Mouse (Mus musculus): ENCODE data around the gene Golm1.

DNA sequence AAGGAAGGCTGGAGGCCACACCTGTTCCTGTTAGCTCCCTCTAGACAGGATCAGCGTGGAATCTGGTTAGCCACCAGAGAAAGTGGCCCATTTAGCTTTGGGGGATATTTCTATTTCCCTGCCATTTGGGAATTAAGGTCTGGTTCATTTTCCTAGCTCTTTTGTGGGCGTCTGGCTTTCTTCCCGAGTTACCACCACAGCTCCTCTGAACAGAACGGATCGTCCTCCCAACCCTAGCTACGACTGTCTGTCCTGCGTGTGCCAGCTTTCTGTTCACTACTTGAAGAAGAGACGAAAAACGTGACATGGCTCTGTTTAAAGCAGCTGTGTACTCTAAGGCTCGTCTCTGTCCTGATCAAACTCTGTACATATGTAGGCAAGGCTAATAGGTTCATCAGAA, 5.7 kb downstream of the Golm1 start:
- TF ChIP-seq CTCF (IDR thresholded peaks at IDR 0.05; ENCODE audit: low read depth): no peak
- no peak for TF ChIP-seq EP300 (IDR thresholded peaks at IDR 0.05; ENCODE audit: low read depth)

Data from liver, embryonic 14.5 days (tissue).